8 mouse cellular contexts compared by ENCODE assay signal in genomic region chr11:44581277-44581683, GRCm38 (mm10). TPM values are rescaled to one million over a fixed set of nuclear protein-coding genes. Genes with fewer than 3 reads are reported as not detected.
DNase-seq lines count a peak whose midpoint lies in the region; ATAC-seq and TF ChIP-seq lines count a peak whose summit lies in the region.

No protein-coding gene starts in this region.

- DNase-seq in 416B (ENCODE audit: low read depth) = peak; percentile 80
- DNase-seq in CD4-positive, CD25-positive, alpha-beta regulatory T cell, adult 2 months (ENCODE audit: low read depth, low spot score) = peak; percentile 88
- DNase-seq in brain, embryonic 14.5 days (ENCODE audit: low read depth) = peak; percentile 48
- DNase-seq in forelimb bud, embryonic 11.5 days (ENCODE audit: low read depth, low spot score) = peak; percentile 53
- peak; percentile 60 to 63 for DNase-seq in kidney, adult 8-10 months
- peak; percentile 38 for DNase-seq in yolk sac, embryonic 10.5 days (ENCODE audit: low spot score)
- no peak for DNase-seq in ovary, postnatal 36 days (ENCODE audit: low spot score)

- peak; percentile 37; the same call in 1 of the 2 replicates for TF ChIP-seq CTCF in brain, embryonic 14.5 days (IDR thresholded peaks at IDR 0.05; ENCODE audit: borderline replicate concordance, extremely low read depth, insufficient read depth, insufficient read length)

- no peak for TF ChIP-seq POLR2A in brain, embryonic 14.5 days (IDR thresholded peaks at IDR 0.05; ENCODE audit: borderline replicate concordance, extremely low read depth, insufficient read depth, insufficient read length, poor library complexity, severe bottlenecking)

- ATAC-seq in megakaryocyte, adult 5-6 weeks (ENCODE audit: poor library complexity, severe bottlenecking) = peak; percentile 92

RNA-seq across cellular contexts. Expression of gene Ebf1, which starts 35.8 kb away (rescaled TPM):
- polyA plus RNA-seq in brain, embryonic 14.5 days (2012; rRNA removed) = 33.8 and 53.1 TPM in 2 replicates
- total RNA-seq in megakaryocyte, adult 5-6 weeks (2015) = 0.09 and 0.25 TPM in 2 replicates
- 0.33 TPM in 1 of 2 replicates, not detected in the other for total RNA-seq in megakaryocyte, adult 5-6 weeks (2017)
